Mouse (Mus musculus) heart, adult 2 months (tissue): Measurements from ENCODE around the gene Gm6217.
"Not testable (repeated sequence)": the region's sequence is repeated elsewhere in the genome, so short reads cannot be mapped to it uniquely, and the experiment has no call there.

Source experiments
- CTCF ChIP-seq: fragments of 200-600 bp; IDR thresholded peaks from 2 replicates; pipeline ENCODE4 v1.8.1; 2022; ENCODE audit warnings: antibody characterized with exemption, mild to moderate bottlenecking, moderate library complexity
- EP300 ChIP-seq: fragments of 200-500 bp; IDR thresholded peaks from 2 replicates; pipeline ENCODE4 v1.6.1; 2011; ENCODE audit warnings: low read depth, low read length, control low read depth; ENCODE audit not compliant: insufficient read depth
- POLR2A ChIP-seq: fragments of 200-500 bp; IDR thresholded peaks from 2 replicates; pipeline ENCODE4 v1.6.1; 2011; ENCODE audit warnings: mild to moderate bottlenecking, low read depth, low read length, control low read depth; ENCODE audit not compliant: insufficient read depth

GRCm38 (mm10) chr1:82955913-82956312 lies 24.7 kb upstream of the Gm6217 start, which contains the start of gene Gm7544:
- not testable (repeated sequence) for TF ChIP-seq POLR2A, CTCF, EP300
